Mouse (Mus musculus) midbrain, embryonic 13.5 days (tissue): Measurements from ENCODE around the gene Itga9. TPM values are rescaled to one million over a fixed set of nuclear protein-coding genes. Genes with fewer than 3 reads are reported as not detected.

Experiments
- ATAC-seq: fragments of 200-750 bp; cut with Nextera tagmentation; 2 replicates; pipeline ENCODE4 v1.8.0; 2017; ENCODE audit warnings: mild to moderate bottlenecking, moderate TSS enrichment, moderate library complexity
- H3K27ac ChIP-seq: fragments of 300-500 bp; sonication (generic); 2 replicates; pipeline ENCODE4 v1.5.1; 2015; ENCODE audit warnings: inconsistent platforms, mild to moderate bottlenecking, moderate library complexity
- H3K27me3 ChIP-seq: fragments of 300-500 bp; sonication (generic); 2 replicates; pipeline ENCODE4 v1.6.1; 2015; ENCODE audit warnings: mild to moderate bottlenecking, inconsistent platforms
- H3K36me3 ChIP-seq: fragments of 300-500 bp; sonication (generic); 2 replicates; pipeline ENCODE4 v1.6.1; 2015; ENCODE audit warnings: mild to moderate bottlenecking, inconsistent platforms
- H3K4me1 ChIP-seq: fragments of 300-500 bp; sonication (generic); replicated peaks from 2 replicates; pipeline ENCODE4 v1.6.1; 2015; ENCODE audit warnings: inconsistent platforms
- H3K4me2 ChIP-seq: fragments of 300-500 bp; sonication (generic); replicated peaks from 2 replicates; pipeline ENCODE4 v1.6.1; 2015; ENCODE audit warnings: moderate library complexity, mild to moderate bottlenecking, inconsistent platforms
- H3K4me3 ChIP-seq: fragments of 300-500 bp; sonication (generic); replicated peaks from 2 replicates; pipeline ENCODE4 v1.5.1; 2015; ENCODE audit warnings: mild to moderate bottlenecking, inconsistent platforms
- H3K9ac ChIP-seq: fragments of 300-500 bp; sonication (generic); replicated peaks from 2 replicates; pipeline ENCODE4 v1.6.1; 2015; ENCODE audit warnings: mild to moderate bottlenecking, inconsistent platforms
- H3K9me3 ChIP-seq: fragments of 300-500 bp; sonication (generic); 2 replicates; pipeline ENCODE4 v1.6.1; 2016; ENCODE audit warnings: mild to moderate bottlenecking, inconsistent platforms
- WGBS: fragments of 180-500 bp; shearing (Covaris S2); methylation state at CpG from one replicate; pipeline ENCODE4 v1.1.7; 2015; 5-methylcytosine and 5-hydroxymethylcytosine counted together
- polyA plus RNA-seq: library from polyadenylated mRNA; unstranded; fragments of >200 nt; fragmentation: Nextera tagmentation; extraction: Ambion mirVana; gene quantifications from 2 replicates; pipeline ENCODE4 v1.2.1, GENCODE M21; 2015

Itga9 gene
- polyA plus RNA-seq, 1 experiment from 2014 or later, result 1.4 TPM

GRCm38 (mm10) chr9:118856665-118857064 lies 250.2 kb downstream of the Itga9 start:
- ATAC-seq, result no peak
- H3K4me3 ChIP-seq, result no peak overlapping the region
- H3K9me3 ChIP-seq, result no peaks in the 10 kb centered on the region
- WGBS, result 90% methylated on average over 9 of the region's 9 CpGs
- H3K4me2 ChIP-seq, result no peak overlapping the region
- H3K4me1 ChIP-seq, result 0 out of 2 replicates have a peak, but pooled peaks cover 2% of the 10 kb centered on the region
- no peaks in the 10 kb centered on the region for H3K36me3 ChIP-seq
- no peak overlapping the region for H3K9ac ChIP-seq
- H3K27me3 ChIP-seq, result no peaks in the 10 kb centered on the region
- no peak overlapping the region for H3K27ac ChIP-seq

GRCm38 (mm10) chr9:118860613-118861141 lies 254.2 kb downstream of the Itga9 start:
- Histone ChIP-seq H3K9me3 (no peaks in the 10 kb centered on the region), H3K4me1 (0 out of 2 replicates have a peak, but pooled peaks cover 2% of the 10 kb centered on the region), H3K36me3 (no peaks in the 10 kb centered on the region), H3K27me3 (no peaks in the 10 kb centered on the region), H3K4me2 (no peak overlapping the region), H3K4me3 (no peak overlapping the region), H3K27ac (no peak overlapping the region), H3K9ac (no peak overlapping the region)
- no peak for ATAC-seq
- WGBS, result 75% methylated on average over 12 of the region's 12 CpGs

GRCm38 (mm10) chr9:118862214-118862613 lies 255.7 kb downstream of the Itga9 start:
- H3K4me2 ChIP-seq, result no peak overlapping the region
- H3K27ac ChIP-seq, result no peak overlapping the region
- 86% methylated on average over 12 of the region's 12 CpGs for WGBS
- no peak overlapping the region for H3K9ac ChIP-seq
- no peaks in the 10 kb centered on the region for H3K9me3 ChIP-seq
- no peaks in the 10 kb centered on the region for H3K27me3 ChIP-seq
- no peaks in the 10 kb centered on the region for H3K36me3 ChIP-seq
- H3K4me3 ChIP-seq, result no peak overlapping the region
- 0 out of 2 replicates have a peak, but pooled peaks cover 2% of the 10 kb centered on the region for H3K4me1 ChIP-seq
- no peak for ATAC-seq

- H3K36me3 ChIP-seq, result no peaks in the 10 kb centered on the region
- no peak overlapping the region for H3K4me3 ChIP-seq
- no peaks in the 10 kb centered on the region for H3K9me3 ChIP-seq
- 82% methylated on average over 9 of the region's 9 CpGs for WGBS
- ATAC-seq, result no peak
- no peak overlapping the region for H3K27ac ChIP-seq
- no peaks in the 10 kb centered on the region for H3K27me3 ChIP-seq
- H3K9ac ChIP-seq, result no peak overlapping the region
- H3K4me2 ChIP-seq, result no peak overlapping the region
- 0 out of 2 replicates have a peak, but pooled peaks cover 2% of the 10 kb centered on the region for H3K4me1 ChIP-seq
Observed at GRCm38 (mm10) chr9:118862852-118863260, 256.4 kb downstream of the Itga9 start.

- no peaks in the 10 kb centered on the region for H3K27me3 ChIP-seq
- H3K4me2 ChIP-seq, result no peak overlapping the region
- no peak for ATAC-seq
- no peaks in the 10 kb centered on the region for H3K36me3 ChIP-seq
- H3K4me3 ChIP-seq, result no peak overlapping the region
- no peak overlapping the region for H3K9ac ChIP-seq
- 95% methylated on average over 8 of the region's 8 CpGs for WGBS
- H3K4me1 ChIP-seq, result 0 out of 2 replicates have a peak, but pooled peaks cover 2% of the 10 kb centered on the region
- no peak overlapping the region for H3K27ac ChIP-seq
- H3K9me3 ChIP-seq, result no peaks in the 10 kb centered on the region
Observed at GRCm38 (mm10) chr9:118863528-118863927, 257.0 kb downstream of the Itga9 start.

GRCm38 (mm10) chr9:118866949-118867348 lies 260.5 kb downstream of the Itga9 start:
- H3K4me1 ChIP-seq, result no peaks in the 10 kb centered on the region
- no peak overlapping the region for H3K4me2 ChIP-seq
- no peak overlapping the region for H3K9ac ChIP-seq
- H3K36me3 ChIP-seq, result no peaks in the 10 kb centered on the region
- WGBS, result 91% methylated on average over 2 of the region's 2 CpGs
- no peak for ATAC-seq
- no peak overlapping the region for H3K4me3 ChIP-seq
- H3K27ac ChIP-seq, result no peak overlapping the region
- no peaks in the 10 kb centered on the region for H3K27me3 ChIP-seq
- no peaks in the 10 kb centered on the region for H3K9me3 ChIP-seq

- H3K4me3 ChIP-seq, result no peak overlapping the region
- no peaks in the 10 kb centered on the region for H3K9me3 ChIP-seq
- WGBS, result 90% methylated on average over 8 of the region's 8 CpGs
- H3K9ac ChIP-seq, result no peak overlapping the region
- H3K4me2 ChIP-seq, result no peak overlapping the region
- H3K36me3 ChIP-seq, result no peaks in the 10 kb centered on the region
- no peak for ATAC-seq
- H3K4me1 ChIP-seq, result no peaks in the 10 kb centered on the region
- no peak overlapping the region for H3K27ac ChIP-seq
- H3K27me3 ChIP-seq, result no peaks in the 10 kb centered on the region
Observed at GRCm38 (mm10) chr9:118867851-118868250, 261.4 kb downstream of the Itga9 start.

- H3K4me1 ChIP-seq, result no peaks in the 10 kb centered on the region
- ATAC-seq, result no peak
- no peak overlapping the region for H3K4me2 ChIP-seq
- H3K9ac ChIP-seq, result no peak overlapping the region
- no peaks in the 10 kb centered on the region for H3K27me3 ChIP-seq
- no peak overlapping the region for H3K27ac ChIP-seq
- H3K36me3 ChIP-seq, result no peaks in the 10 kb centered on the region
- 57% methylated on average over 4 of the region's 4 CpGs for WGBS
- H3K4me3 ChIP-seq, result no peak overlapping the region
- H3K9me3 ChIP-seq, result no peaks in the 10 kb centered on the region
Observed at GRCm38 (mm10) chr9:118871089-118871488, 264.6 kb downstream of the Itga9 start.

- H3K36me3 ChIP-seq, result no peaks in the 10 kb centered on the region
Observed at GRCm38 (mm10) chr9:118873031-118873430, 266.5 kb downstream of the Itga9 start.

GRCm38 (mm10) chr9:118873596-118873995 lies 267.1 kb downstream of the Itga9 start:
- H3K4me3 ChIP-seq, result no peak overlapping the region
- ATAC-seq, result no peak
- no peaks in the 10 kb centered on the region for H3K4me1 ChIP-seq
- whole genome bisulfite sequencing, result 86% methylated on average over 3 of the region's 3 CpGs
- H3K9me3 ChIP-seq, result no peaks in the 10 kb centered on the region
- no peak overlapping the region for H3K27ac ChIP-seq
- no peaks in the 10 kb centered on the region for H3K36me3 ChIP-seq
- H3K9ac ChIP-seq, result no peak overlapping the region
- H3K27me3 ChIP-seq, result no peaks in the 10 kb centered on the region
- no peak overlapping the region for H3K4me2 ChIP-seq

More at GRCm38 (mm10) chr9:118873031-118873430, 266.5 kb downstream of the Itga9 start:
- 91% methylated on average over 12 of the region's 12 CpGs for WGBS
- H3K4me1 ChIP-seq, result no peaks in the 10 kb centered on the region
- H3K9ac ChIP-seq, result no peak overlapping the region
- no peak for ATAC-seq
- H3K4me2 ChIP-seq, result no peak overlapping the region
- H3K9me3 ChIP-seq, result no peaks in the 10 kb centered on the region
- H3K27ac ChIP-seq, result no peak overlapping the region
- no peak overlapping the region for H3K4me3 ChIP-seq
- H3K27me3 ChIP-seq, result no peaks in the 10 kb centered on the region

- H3K9me3 ChIP-seq, result no peaks in the 10 kb centered on the region
- no peak overlapping the region for H3K9ac ChIP-seq
- H3K27ac ChIP-seq, result no peak overlapping the region
- no peak for ATAC-seq
- 86% methylated on average over 4 of the region's 4 CpGs for WGBS
- H3K4me2 ChIP-seq, result no peak overlapping the region
- H3K27me3 ChIP-seq, result no peaks in the 10 kb centered on the region
- H3K36me3 ChIP-seq, result no peaks in the 10 kb centered on the region
- H3K4me1 ChIP-seq, result no peaks in the 10 kb centered on the region
- H3K4me3 ChIP-seq, result no peak overlapping the region
Observed at GRCm38 (mm10) chr9:118875705-118876104, 269.2 kb downstream of the Itga9 start.

GRCm38 (mm10) chr9:118876902-118877301 lies 270.4 kb downstream of the Itga9 start:
- no peak for ATAC-seq
- H3K4me2 ChIP-seq, result no peak overlapping the region
- H3K27me3 ChIP-seq, result no peaks in the 10 kb centered on the region
- H3K9me3 ChIP-seq, result no peaks in the 10 kb centered on the region
- no peak overlapping the region for H3K9ac ChIP-seq
- H3K4me1 ChIP-seq, result no peaks in the 10 kb centered on the region
- 86% methylated on average over 10 of the region's 10 CpGs for WGBS
- H3K27ac ChIP-seq, result no peak overlapping the region
- no peaks in the 10 kb centered on the region for H3K36me3 ChIP-seq
- no peak overlapping the region for H3K4me3 ChIP-seq

- H3K4me1 ChIP-seq, result no peaks in the 10 kb centered on the region
- H3K4me3 ChIP-seq, result no peak overlapping the region
- 80% methylated on average over 7 of the region's 7 CpGs for WGBS
- H3K27me3 ChIP-seq, result no peaks in the 10 kb centered on the region
- no peaks in the 10 kb centered on the region for H3K36me3 ChIP-seq
- H3K9me3 ChIP-seq, result no peaks in the 10 kb centered on the region
- no peak overlapping the region for H3K27ac ChIP-seq
- no peak overlapping the region for H3K9ac ChIP-seq
- no peak for ATAC-seq
- H3K4me2 ChIP-seq, result no peak overlapping the region
Observed at GRCm38 (mm10) chr9:118877365-118878008, 271.0 kb downstream of the Itga9 start.
